Mouse (Mus musculus) erythroid progenitor cell, adult 5-6 weeks (primary cell): ENCODE measurements around the gene Gm37240. TPM values are rescaled to one million over a fixed set of nuclear protein-coding genes. Genes with fewer than 3 reads are reported as not detected.

Source experiments
- ATAC-seq: replicated peaks from 2 replicates; pipeline ENCODE4 v1.8.0; 2016; ENCODE audit warnings: moderate number of reproducible peaks, mild to moderate bottlenecking, moderate TSS enrichment, inconsistent platforms; ENCODE audit not compliant: poor library complexity, low FRiP score, severe bottlenecking
- total RNA-seq, 2 experiments: library from RNA; stranded (forward) in 1 of 2; stranded (reverse) in 1 of 2; fragments of 150-400 nt in 1 of 2; fragments of 186-747, 209-891 nt in 1 of 2; gene quantifications; 2 replicates each; pipeline versions ENCODE4 v1.2.3 to v1.2.4; 2015 to 2017; ENCODE audit warnings: low replicate concordance in 2 of 2

Gm37240 gene
- total RNA-seq, 2 experiments from 2014 or later: not detected

GRCm38 (mm10) chr3:85053526-85053925 lies 833.8 kb downstream of the Gm37240 start:
- ATAC-seq: no peak

DNA sequence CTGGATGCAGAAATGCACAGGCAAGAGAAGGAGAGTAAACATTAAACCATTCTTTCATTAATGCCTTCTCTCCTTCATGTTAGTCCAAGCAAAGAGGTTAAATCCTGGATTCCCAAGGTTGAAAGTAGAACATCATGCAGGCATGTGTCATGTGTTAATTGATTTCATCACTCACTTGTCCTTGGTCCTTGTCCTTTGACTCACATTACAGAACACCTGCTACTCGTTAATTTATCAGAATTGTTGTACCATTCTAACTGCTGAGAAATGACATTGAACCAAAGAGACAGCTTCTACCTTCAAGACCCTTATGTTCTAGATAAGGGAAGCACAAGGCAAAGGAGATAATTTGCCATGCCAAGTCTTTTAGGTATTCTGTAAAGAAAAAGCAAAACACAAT lies 835.1 kb downstream of the Gm37240 start:
- no peak for ATAC-seq

DNA sequence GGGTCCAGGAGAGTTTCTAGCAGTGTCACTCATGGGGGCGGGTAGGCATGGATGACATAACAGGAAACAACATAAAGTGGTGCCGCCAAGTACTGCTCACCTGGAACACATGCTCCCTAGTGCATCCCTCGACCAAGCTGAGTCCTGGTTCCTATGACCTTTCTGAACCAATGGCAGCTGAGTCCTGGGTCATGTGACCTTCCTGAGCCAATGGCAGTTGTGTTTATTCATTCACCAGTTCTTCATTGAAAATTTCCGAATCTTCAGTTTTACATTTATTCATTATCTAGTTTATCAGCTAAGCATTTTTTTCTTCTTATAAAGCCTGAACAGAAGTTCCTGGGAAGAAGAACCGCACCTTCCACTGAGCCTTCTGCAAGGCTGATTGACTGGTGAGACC lies 838.7 kb downstream of the Gm37240 start:
- no peak for ATAC-seq

- no peak for ATAC-seq
These were observed 843.6 kb downstream of the Gm37240 start for GRCm38 (mm10) chr3:85043679-85044218.

DNA sequence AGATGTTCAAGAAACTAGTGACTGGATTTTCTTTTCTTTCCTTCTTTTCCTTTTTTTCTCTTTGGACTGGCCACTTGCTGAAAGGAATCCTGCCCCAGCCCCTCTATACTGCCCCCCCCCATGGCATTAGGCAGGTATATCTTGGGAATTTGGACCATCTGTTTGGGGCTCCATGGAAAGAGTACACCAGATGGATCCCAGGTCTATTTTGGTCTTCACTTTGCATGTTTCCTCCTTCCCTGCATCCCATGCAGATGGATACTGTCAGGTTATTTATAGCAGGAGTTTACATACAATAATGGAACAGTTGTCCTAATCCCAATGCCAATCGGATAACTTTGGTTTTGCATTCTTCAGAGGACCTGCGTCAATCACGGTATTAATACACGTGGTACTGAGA lies 845.2 kb downstream of the Gm37240 start:
- no peak for ATAC-seq

- ATAC-seq: no peak
These were observed 858.2 kb downstream of the Gm37240 start for GRCm38 (mm10) chr3:85029141-85029540.

- ATAC-seq: no peak
These were observed 862.3 kb downstream of the Gm37240 start for GRCm38 (mm10) chr3:85024817-85025705.

GRCm38 (mm10) chr3:85024237-85024636 lies 863.1 kb downstream of the Gm37240 start:
- no peak for ATAC-seq

DNA sequence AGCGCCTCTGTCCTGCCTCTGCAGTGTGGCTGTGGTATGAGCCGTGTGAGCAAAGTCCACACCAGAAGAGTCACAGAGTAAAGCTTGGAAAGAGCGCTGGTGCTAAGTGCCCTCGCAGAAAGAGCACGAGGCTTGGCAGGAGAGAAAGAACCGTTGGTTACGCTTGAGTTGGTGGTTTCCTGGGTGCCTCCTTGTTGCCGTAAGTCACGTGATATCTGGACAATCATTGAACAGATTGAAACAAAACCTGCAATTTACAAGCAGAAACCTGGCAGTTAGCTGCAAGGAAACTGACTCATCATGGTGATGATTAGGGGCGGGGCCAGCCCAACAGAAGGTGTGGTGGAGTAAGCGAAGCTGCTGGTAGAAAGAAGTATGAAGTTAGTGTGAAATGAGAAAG lies 864.5 kb downstream of the Gm37240 start:
- no peak for ATAC-seq

GRCm38 (mm10) chr3:85021816-85022215 lies 865.5 kb downstream of the Gm37240 start:
- ATAC-seq: no peak

DNA sequence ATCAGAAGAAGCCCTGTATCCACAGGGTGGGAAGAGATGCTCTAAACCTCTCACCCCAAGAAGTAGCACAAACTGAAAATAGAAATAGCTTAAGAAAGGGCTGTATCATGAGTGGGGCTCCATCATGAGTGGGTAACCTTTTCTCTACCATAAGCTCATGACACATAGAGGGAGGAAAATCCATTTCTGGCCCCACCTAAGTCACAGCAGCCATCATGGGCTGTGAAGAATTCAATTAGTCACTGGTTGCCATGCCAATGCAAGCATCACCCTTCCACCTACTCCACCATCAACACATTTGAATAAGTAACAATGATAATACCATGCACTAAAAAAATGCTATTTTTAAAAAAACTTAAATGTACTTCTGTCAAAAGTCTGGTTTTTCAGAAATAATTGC lies 867.2 kb downstream of the Gm37240 start:
- ATAC-seq: no peak

DNA sequence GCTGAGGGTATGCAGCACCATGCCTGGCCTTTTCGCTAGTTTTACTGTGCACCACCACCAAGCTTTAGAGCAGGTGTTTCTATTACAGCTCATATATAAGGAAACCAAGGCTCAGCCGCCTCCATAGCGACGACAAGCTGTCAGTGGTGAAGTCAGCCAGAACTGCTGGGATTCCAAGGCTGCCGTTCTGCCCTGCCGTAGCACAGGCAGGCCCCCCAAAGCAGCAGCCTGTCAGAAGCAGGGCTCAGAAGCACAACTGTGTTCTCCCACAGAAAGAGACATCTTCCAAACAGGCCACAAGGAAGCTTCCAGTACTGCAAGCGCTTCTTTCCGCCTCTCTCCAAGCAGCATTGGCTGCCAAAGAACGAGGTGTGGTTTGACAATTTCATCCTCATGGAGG lies 871.7 kb downstream of the Gm37240 start:
- ATAC-seq: no peak

DNA sequence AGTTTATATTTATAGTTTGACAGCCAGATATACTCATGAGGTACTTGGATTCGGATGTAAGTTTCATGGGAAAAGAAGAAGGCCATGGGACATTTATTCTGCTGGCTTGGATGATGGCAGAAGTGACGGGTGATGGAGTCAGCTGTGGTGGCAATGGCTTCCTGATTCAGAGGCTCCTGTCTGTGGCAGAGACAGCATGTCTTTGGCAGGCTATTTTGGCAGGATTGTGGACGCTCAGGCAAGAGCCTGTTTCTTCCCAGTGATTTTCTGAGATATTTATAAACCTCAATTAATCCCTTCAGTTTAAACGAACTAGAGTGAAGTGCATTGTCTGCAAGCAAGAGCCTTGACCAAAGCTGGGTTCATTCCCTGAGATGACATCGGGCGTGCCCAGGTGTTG lies 874.4 kb downstream of the Gm37240 start:
- ATAC-seq: no peak

DNA sequence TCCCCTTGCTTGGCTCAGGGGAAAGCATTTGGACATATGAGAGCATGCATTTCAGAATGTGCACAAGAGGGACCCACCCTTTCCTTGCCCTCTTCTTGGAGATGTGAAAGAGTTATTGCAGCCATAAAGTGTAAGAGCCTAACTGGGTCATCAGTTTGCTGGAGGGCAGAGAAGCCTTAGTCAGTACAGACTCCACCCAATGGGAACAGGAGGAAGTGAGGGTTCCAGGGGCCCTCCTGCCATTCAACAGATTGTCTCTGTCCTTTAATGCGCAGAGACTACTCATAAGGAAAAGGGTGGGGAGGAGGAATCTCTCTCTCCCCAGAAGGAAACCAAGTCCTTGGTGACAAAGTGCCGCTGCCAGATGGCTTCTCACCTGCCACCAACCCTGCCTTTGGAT lies 882.1 kb downstream of the Gm37240 start:
- ATAC-seq: no peak

- ATAC-seq: no peak
These were observed 898.4 kb downstream of the Gm37240 start for GRCm38 (mm10) chr3:84988880-84989279.

- no peak for ATAC-seq
These were observed 902.1 kb downstream of the Gm37240 start for GRCm38 (mm10) chr3:84985121-84985625.

DNA sequence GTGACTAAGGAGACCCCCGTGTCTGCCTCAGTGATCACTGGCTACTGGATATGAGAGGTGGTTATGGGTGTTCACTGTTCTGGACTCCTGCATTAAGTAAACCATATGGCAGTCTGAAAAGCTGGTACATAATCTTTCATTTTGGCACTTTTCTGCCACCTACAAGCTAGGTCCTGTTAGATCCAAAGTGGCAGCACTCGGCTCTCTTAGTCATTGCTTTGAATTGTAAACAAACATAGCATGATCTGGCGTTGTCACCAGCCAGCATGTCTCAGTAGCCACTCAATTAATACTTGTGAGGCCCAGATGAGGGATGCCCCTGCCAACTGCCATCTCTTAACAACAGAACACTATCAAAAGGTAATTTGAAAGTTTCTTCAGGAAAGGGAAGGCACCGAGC lies 904.6 kb downstream of the Gm37240 start:
- no peak for ATAC-seq

DNA sequence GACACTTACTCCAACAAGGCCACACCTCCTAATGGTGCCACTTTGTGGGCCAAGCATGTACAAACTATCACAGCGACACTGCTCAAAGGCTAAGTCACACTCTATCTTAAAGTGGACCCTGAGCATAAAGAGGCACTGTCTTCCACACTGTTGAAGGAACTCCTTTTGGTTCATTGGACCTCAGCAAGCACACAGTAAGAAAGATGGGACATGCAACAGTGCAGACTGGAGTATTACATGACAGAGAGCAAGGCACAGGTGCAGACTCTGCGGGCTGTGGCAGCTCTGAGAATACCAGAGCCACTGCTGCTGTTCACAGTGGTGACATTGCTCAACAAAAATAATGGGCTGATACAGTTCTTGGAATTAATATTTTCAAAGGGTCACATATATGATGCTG lies 907.2 kb downstream of the Gm37240 start:
- no peak for ATAC-seq

GRCm38 (mm10) chr3:84978676-84979075 lies 908.6 kb downstream of the Gm37240 start:
- no peak for ATAC-seq

GRCm38 (mm10) chr3:84974193-84974592 lies 913.1 kb downstream of the Gm37240 start:
- ATAC-seq: no peak

GRCm38 (mm10) chr3:84972881-84973280 lies 914.4 kb downstream of the Gm37240 start:
- ATAC-seq: no peak
